Mouse (Mus musculus) spleen, adult 2 months (tissue): ENCODE data around the gene Wnt9a.

ENCODE experiments used
- CTCF ChIP-seq: fragments of 200-500 bp; IDR thresholded peaks from 2 replicates; pipeline ENCODE4 v1.5.1; 2011; ENCODE audit warnings: mild to moderate bottlenecking, inconsistent platforms; ENCODE audit not compliant: insufficient read depth, insufficient read length, insufficient replicate concordance; ENCODE audit errors: extremely low read depth
- POLR2A ChIP-seq: fragments of 200-500 bp; IDR thresholded peaks from 2 replicates; pipeline ENCODE4 v1.6.1; 2011; ENCODE audit warnings: low read depth, low read length, inconsistent platforms

- TF ChIP-seq CTCF, result no peak
- no peak for TF ChIP-seq POLR2A
These were observed 5.8 kb downstream of the Wnt9a start for GRCm38 (mm10) chr11:59312501-59312900.
